Comparison of ENCODE assay signal across 10 mouse cellular contexts in the genomic region with DNA sequence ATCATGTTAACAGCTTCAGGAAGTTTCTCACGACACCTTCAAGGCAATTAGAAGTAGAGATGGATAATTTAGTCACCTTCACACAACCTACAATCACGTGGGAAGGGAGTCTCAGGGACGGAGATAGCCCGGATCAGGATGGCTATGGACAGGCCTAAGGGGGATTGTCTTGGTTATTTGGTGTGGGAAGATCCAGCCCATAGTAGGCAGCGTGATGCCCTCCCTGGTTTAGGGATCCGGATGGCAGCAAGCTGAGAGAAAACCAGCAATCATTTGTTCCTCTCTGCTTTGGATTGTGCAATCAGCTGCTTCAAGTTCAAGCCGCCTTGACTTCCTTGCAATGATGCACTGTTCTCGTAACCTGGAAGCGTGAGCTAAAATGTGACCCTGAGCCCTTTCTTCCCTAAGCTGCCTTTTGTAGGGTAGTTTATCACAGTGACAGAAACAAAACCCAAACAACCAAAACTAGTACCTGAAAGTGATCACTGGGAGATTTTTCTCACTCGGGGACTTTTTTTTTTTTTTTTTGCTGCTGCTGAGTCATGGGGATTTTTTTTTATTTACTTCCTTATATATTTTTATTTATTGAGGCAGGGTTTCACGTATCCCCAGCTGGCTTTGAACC. TPM values are rescaled to one million over a fixed set of nuclear protein-coding genes. Genes with fewer than 3 reads are reported as not detected.
DNase-seq lines count a peak whose midpoint lies in the region; ATAC-seq and TF ChIP-seq lines count a peak whose summit lies in the region.
"Had no signal": no experiment of that assay in that cellular context is flagged by ENCODE, and none has a peak within 500 bp of the region (broad histone marks: within the 10 kb centered on the region; RNA-seq: fewer than 3 reads in every experiment).

No protein-coding gene starts in this region.

- peaks cover 27% of the 10 kb centered on the region for H3K79me2 ChIP-seq in CH12.LX (replicated peaks; ENCODE audit: control insufficient read depth, extremely low read depth, insufficient read depth, poor library complexity, severe bottlenecking)

- no peak for TF ChIP-seq POLR2A in CH12.LX (IDR thresholded peaks at IDR 0.05; ENCODE audit: low read depth, low read length)
- TF ChIP-seq POLR2A in cortical plate, adult 2 months (IDR thresholded peaks at IDR 0.05; ENCODE audit: extremely low read depth, insufficient read depth, low read length) = no peak

- dilution Hi-C loops in CH12.LX (cut with MboI; ENCODE audit: extremely low pct_ligation_motif_present, extremely low pct_unique_long_range_greater_than_20kb, low sequenced_read_pairs) = no loop called here

- 0 out of 2 replicates have a peak overlapping the region, but pooled peaks have one; percentile 24 for H3K27ac ChIP-seq in kidney, embryonic 14.5 days (ENCODE audit: low read depth, low read length)
- H3K27ac ChIP-seq in CH12.LX (ENCODE audit: insufficient read depth, low read depth) = peak overlapping the region; percentile 6
- H3K27ac ChIP-seq in cortical plate, adult 2 months (ENCODE audit: insufficient read depth, low read length) = 0 out of 2 replicates have a peak overlapping the region, but pooled peaks have one; percentile 48

- H3K27me3 ChIP-seq in kidney, embryonic 14.5 days (ENCODE audit: control insufficient read depth, insufficient read depth, low read length) = no peaks in the 10 kb centered on the region; the same call in 1 of the 2 replicates
- no peaks in the 10 kb centered on the region for H3K27me3 ChIP-seq in CH12.LX (replicated peaks)

- no peak for ATAC-seq in kidney, embryonic 14.5 days (ENCODE audit: low FRiP score, low TSS enrichment)

- TF ChIP-seq EP300 in CH12.LX (IDR thresholded peaks at IDR 0.05; ENCODE audit: low read length) = no peak

- in situ Hi-C loops in CH12.LX (cut with MboI; ENCODE audit: low pct_ligation_motif_present, low pct_unique_long_range_greater_than_20kb, low sequenced_read_pairs) = loop anchor here (5.0 kb wide), 1 partner anchor 33 kb away; no protein-coding TSS in a partner anchor

- TF ChIP-seq CTCF in CH12.LX (conservative IDR thresholded peaks at IDR 0.05 in 1 of 2, IDR thresholded peaks at IDR 0.05 in 1 of 2; ENCODE audit: low read depth in 2 of 2, low read length in 2 of 2) = no peak
- TF ChIP-seq CTCF in cortical plate, adult 2 months (IDR thresholded peaks at IDR 0.05; ENCODE audit: extremely low read depth, insufficient read depth, low read length) = no peak

- no peaks in the 10 kb centered on the region for H3K36me3 ChIP-seq in kidney, embryonic 14.5 days (ENCODE audit: control insufficient read depth, insufficient read depth, low read length)
- H3K36me3 ChIP-seq in CH12.LX (replicated peaks in 1 of 2; ENCODE audit: control insufficient read depth in 1 of 2, insufficient read depth in 1 of 2, low read length in 1 of 2) = no peaks in the 10 kb centered on the region

- H3K4me3 ChIP-seq in kidney, embryonic 14.5 days (ENCODE audit: low read length) = no peak overlapping the region
- no peak overlapping the region for H3K4me3 ChIP-seq in CH12.LX (replicated peaks in 1 of 3; ENCODE audit: low read depth in 2 of 3, low read length in 2 of 3, poor library complexity in 1 of 3)
- H3K4me3 ChIP-seq in cortical plate, adult 2 months (ENCODE audit: insufficient read depth, low read length) = no peak overlapping the region

- H3K9me3 ChIP-seq in kidney, embryonic 14.5 days (ENCODE audit: control insufficient read depth, low read length) = no peaks in the 10 kb centered on the region
- peaks cover 2% of the 10 kb centered on the region for H3K9me3 ChIP-seq in CH12.LX (replicated peaks; ENCODE audit: low read length)

- no peak overlapping the region for H3K9ac ChIP-seq in kidney, embryonic 14.5 days (ENCODE audit: low read depth, low read length)
- no peak overlapping the region for H3K9ac ChIP-seq in CH12.LX (ENCODE audit: insufficient read depth, low read depth)

- H3K4me1 ChIP-seq in kidney, embryonic 14.5 days (ENCODE audit: control insufficient read depth, insufficient read depth, low read length) = no peaks in the 10 kb centered on the region
- H3K4me1 ChIP-seq in CH12.LX (ENCODE audit: control insufficient read depth in 1 of 2, insufficient read depth in 2 of 2) = peaks cover 8 to 65% of the 10 kb centered on the region in 2 experiments
- 0 out of 2 replicates have a peak, but pooled peaks cover 1% of the 10 kb centered on the region for H3K4me1 ChIP-seq in cortical plate, adult 2 months (ENCODE audit: control insufficient read depth, insufficient read depth, low read length)

- intact Hi-C loops in left cerebral cortex, postnatal 10 days (cut with DNase I) = no loop called here

- no peak overlapping the region for H3K4me2 ChIP-seq in kidney, embryonic 14.5 days (replicated peaks; ENCODE audit: low read depth, low read length)
- H3K4me2 ChIP-seq in CH12.LX (ENCODE audit: insufficient read depth, low read depth, poor library complexity, severe bottlenecking) = peak overlapping the region; percentile 31; the same call in 1 of the 2 replicates

- WGBS in kidney, embryonic 14.5 days = 69% methylated on average over 11 of the region's 11 CpGs

- TF ChIP-seq RAD21 in CH12.LX (IDR thresholded peaks at IDR 0.05; ENCODE audit: low read depth, low read length) = no peak

- no peak for DNase-seq in kidney, postnatal 10 days
- DNase-seq in CH12.LX (ENCODE audit: extremely low read depth) = no peak
- DNase-seq in lung, postnatal 36 days = peak; percentile 66
- no peak for DNase-seq in left cerebral cortex, postnatal 10 days (ENCODE audit: extremely low spot score in 1 of 2, low spot score in 2 of 2)
- no peak for DNase-seq in adrenal gland, adult 2 months
- DNase-seq: cerebellum, adult 11 months; right cerebral cortex, postnatal 14 days had no signal

TF ChIP-seq in CH12.LX, 34 proteins besides CTCF, POLR2A, EP300 and RAD21:
- TF ChIP-seq SMC3 (IDR thresholded peaks at IDR 0.05; ENCODE audit: low read depth, low read length) = no peak
- peak; percentile 80; the same call in 1 of the 2 replicates for TF ChIP-seq MAFK (IDR thresholded peaks at IDR 0.05; ENCODE audit: insufficient replicate concordance, low read length)
- TF ChIP-seq RCOR1 (conservative IDR thresholded peaks at IDR 0.05; ENCODE audit: low read depth, low read length) = no peak
- TF ChIP-seq ETS1 (conservative IDR thresholded peaks at IDR 0.05; ENCODE audit: low read depth, low read length) = peak; percentile 60; the same call in 1 of the 2 replicates
- peak; percentile 17; the same call in 1 of the 2 replicates for TF ChIP-seq MEF2A (IDR thresholded peaks at IDR 0.05; ENCODE audit: borderline replicate concordance, low read depth, low read length)
- TF ChIP-seq KAT2A (IDR thresholded peaks at IDR 0.05; ENCODE audit: insufficient replicate concordance, low read length) = no peak
- 0 out of 2 replicates have a peak, but pooled peaks have one; percentile 3 for TF ChIP-seq BHLHE40 (IDR thresholded peaks at IDR 0.05; ENCODE audit: low read depth, low read length)
- TF ChIP-seq IRF4 (IDR thresholded peaks at IDR 0.05; ENCODE audit: low read depth, low read length) = 0 out of 2 replicates have a peak, but pooled peaks have one; percentile 20
- TF ChIP-seq NRF1 (IDR thresholded peaks at IDR 0.05; ENCODE audit: low read depth, low read length) = no peak
- peak; percentile 92 for TF ChIP-seq ZNF384 (IDR thresholded peaks at IDR 0.05; ENCODE audit: low read depth, low read length)

RNA-seq across cellular contexts. Expression of a gene that starts 18.1 kb away (rescaled TPM):
- 5.7 and 9.2 TPM in 2 replicates for polyA plus RNA-seq in kidney, embryonic 14.5 days (2014; fragmentation: Nextera tagmentation; extraction: Ambion mirVana)
- total RNA-seq in CH12.LX (2012; rRNA removed) = 334 and 519 TPM in 2 replicates
- total RNA-seq in CH12.LX (2014; rRNA removed) = 516 and 530 TPM in 2 replicates
- 154 and 189 TPM in 2 replicates for polyA plus RNA-seq in CH12.LX (2012; ENCODE audit: insufficient read length, low read depth)
- polyA plus RNA-seq in cortical plate, adult 2 months (2012; rRNA removed) = 13.7 and 15.8 TPM in 2 replicates
- 1 to 10 TPM; 6.5 to 9.5 TPM for total RNA-seq in left cerebral cortex, postnatal 10 days (2021)
- 10 to 100 TPM; 46.7 to 61.5 TPM for total RNA-seq in adrenal gland, adult 2 months (2021)
- polyA plus RNA-seq in adrenal gland, adult 2 months (2012; rRNA removed) = 7.2 and 11.5 TPM in 2 replicates

RNA-seq across cellular contexts. Expression of a gene that starts 22.5 kb away (rescaled TPM):
- polyA plus RNA-seq in kidney, embryonic 14.5 days (2014; fragmentation: Nextera tagmentation; extraction: Ambion mirVana) = 59.9 and 83.4 TPM in 2 replicates
- 14.2 and 17.1 TPM in 2 replicates for total RNA-seq in CH12.LX (2012; rRNA removed)
- total RNA-seq in CH12.LX (2014; rRNA removed) = 33.5 and 37.6 TPM in 2 replicates
- 32.3 and 32.5 TPM in 2 replicates for polyA plus RNA-seq in CH12.LX (2012; ENCODE audit: insufficient read length, low read depth)
- 41.1 and 41.7 TPM in 2 replicates for polyA plus RNA-seq in cortical plate, adult 2 months (2012; rRNA removed)
- 10 to 100 TPM; 46.3 to 47.9 TPM for total RNA-seq in left cerebral cortex, postnatal 10 days (2021)
- total RNA-seq in adrenal gland, adult 2 months (2021) = 10 to 100 TPM; 54.8 to 58.8 TPM
- polyA plus RNA-seq in adrenal gland, adult 2 months (2012; rRNA removed) = 3.7 and 4.4 TPM in 2 replicates

RNA-seq across cellular contexts. Expression of a gene that starts 59.6 kb away (rescaled TPM):
- polyA plus RNA-seq in kidney, embryonic 14.5 days (2014; fragmentation: Nextera tagmentation; extraction: Ambion mirVana) = 23.3 and 32.6 TPM in 2 replicates
- 41.5 and 45.7 TPM in 2 replicates for total RNA-seq in CH12.LX (2012; rRNA removed)
- 69.3 and 69.5 TPM in 2 replicates for total RNA-seq in CH12.LX (2014; rRNA removed)
- 62.0 and 62.7 TPM in 2 replicates for polyA plus RNA-seq in CH12.LX (2012; ENCODE audit: insufficient read length, low read depth)
- polyA plus RNA-seq in cortical plate, adult 2 months (2012; rRNA removed) = 30.2 and 32.2 TPM in 2 replicates
- 10 to 100 TPM; 20.8 to 25.6 TPM for total RNA-seq in left cerebral cortex, postnatal 10 days (2021)
- 10 to 100 TPM; 33.6 to 36.7 TPM for total RNA-seq in adrenal gland, adult 2 months (2021)
- 19.7 and 25.4 TPM in 2 replicates for polyA plus RNA-seq in adrenal gland, adult 2 months (2012; rRNA removed)

RNA-seq across cellular contexts. Expression of a gene that starts 59.9 kb away (rescaled TPM):
- 0.79 and 0.83 TPM in 2 replicates for polyA plus RNA-seq in kidney, embryonic 14.5 days (2014; fragmentation: Nextera tagmentation; extraction: Ambion mirVana)
- 0.68 and 0.97 TPM in 2 replicates for total RNA-seq in CH12.LX (2012; rRNA removed)
- 0.32 and 0.39 TPM in 2 replicates for total RNA-seq in CH12.LX (2014; rRNA removed)
- 0.14 and 0.27 TPM in 2 replicates for polyA plus RNA-seq in CH12.LX (2012; ENCODE audit: insufficient read length, low read depth)
- 1.2 and 1.3 TPM in 2 replicates for polyA plus RNA-seq in cortical plate, adult 2 months (2012; rRNA removed)
- 1 to 10 TPM; 2.7 to 3.0 TPM for total RNA-seq in left cerebral cortex, postnatal 10 days (2021)
- under 1 TPM; 0.35 TPM for total RNA-seq in adrenal gland, adult 2 months (2021)
- polyA plus RNA-seq in adrenal gland, adult 2 months (2012; rRNA removed) = not detected in 2 replicates
- total RNA-seq: gastrocnemius, postnatal 36 days had no signal
